Mouse (Mus musculus): Measurements from ENCODE around the gene Taar4. TPM values are rescaled to one million over a fixed set of nuclear protein-coding genes. Genes with fewer than 3 reads are reported as not detected.

Gene Taar4
- polyA plus RNA-seq, 1 experiment from 2014 or later: not detected

DNA sequence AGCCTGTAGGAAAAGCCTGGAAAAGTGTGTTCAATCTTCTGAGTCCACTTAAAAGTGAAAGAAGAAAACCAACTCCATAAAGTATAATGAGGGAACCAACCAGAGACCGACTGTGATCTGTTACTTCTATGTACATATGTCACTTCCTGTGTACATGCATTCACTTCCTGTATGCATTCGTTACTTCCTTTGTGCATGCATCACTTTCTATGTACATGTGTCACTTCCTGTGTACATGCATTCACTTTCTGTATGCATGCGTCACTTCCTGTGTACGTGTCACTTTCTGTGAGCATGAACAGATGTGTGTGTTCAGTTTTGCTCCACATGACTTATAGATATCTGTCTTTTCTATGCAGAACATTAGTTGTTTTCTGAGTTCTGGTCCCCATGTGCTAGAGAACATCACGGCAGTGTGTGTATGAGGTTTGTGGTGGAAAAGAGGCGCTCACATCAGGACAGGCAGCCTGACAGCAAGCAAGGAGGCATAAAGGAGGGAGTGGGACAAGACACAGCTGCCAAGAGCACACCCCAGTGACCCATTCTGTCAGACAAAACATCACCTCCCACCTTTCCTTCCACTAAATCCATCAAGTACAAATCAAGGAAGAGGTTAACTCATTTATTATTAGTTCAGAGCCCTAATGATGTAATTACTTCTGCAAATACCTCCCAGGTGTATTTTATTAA, 4.8 kb downstream of the Taar4 start:
- ATAC-seq: no peak
- H3K4me2 ChIP-seq: no peak overlapping the region
- no peaks in the 10 kb centered on the region for H3K36me3 ChIP-seq (ENCODE audit: poor library complexity, severe bottlenecking)

GRCm38 (mm10) chr10:23970656-23971165, 10.4 kb downstream of the Taar4 start, which contains the start of gene Taar5:
Gene Taar5, plus strand, starts transcription at chr10:23970706.
- H3K9ac ChIP-seq: no peak within 1 kb of the TSS
- H3K4me3 ChIP-seq: no peak within 1 kb of the TSS
- WGBS: 90% methylated on average over 11 of the region's 11 CpGs
- H3K4me1 ChIP-seq: no peaks in the 10 kb centered on the region
- H3K27ac ChIP-seq: no peak within 1 kb of the TSS
- no peaks in the 10 kb centered on the region for H3K36me3 ChIP-seq (ENCODE audit: poor library complexity, severe bottlenecking)
- no peaks in the 10 kb centered on the region for H3K9me3 ChIP-seq (replicated peaks)
- H3K27me3 ChIP-seq: no peaks in the 10 kb centered on the region
- ATAC-seq: no peak
- no peak within 1 kb of the TSS for H3K4me2 ChIP-seq

More for the DNA sequence above, 4.8 kb downstream of the Taar4 start:
- 94% methylated on average over 6 of the region's 6 CpGs for WGBS
- Histone ChIP-seq H3K9me3 (replicated peaks) (no peaks in the 10 kb centered on the region), H3K27ac (no peak overlapping the region), H3K4me1 (peaks cover 6% of the 10 kb centered on the region; the same call in 1 of the 2 replicates), H3K9ac (no peak overlapping the region), H3K27me3 (no peaks in the 10 kb centered on the region), H3K4me3 (no peak overlapping the region)

DNA sequence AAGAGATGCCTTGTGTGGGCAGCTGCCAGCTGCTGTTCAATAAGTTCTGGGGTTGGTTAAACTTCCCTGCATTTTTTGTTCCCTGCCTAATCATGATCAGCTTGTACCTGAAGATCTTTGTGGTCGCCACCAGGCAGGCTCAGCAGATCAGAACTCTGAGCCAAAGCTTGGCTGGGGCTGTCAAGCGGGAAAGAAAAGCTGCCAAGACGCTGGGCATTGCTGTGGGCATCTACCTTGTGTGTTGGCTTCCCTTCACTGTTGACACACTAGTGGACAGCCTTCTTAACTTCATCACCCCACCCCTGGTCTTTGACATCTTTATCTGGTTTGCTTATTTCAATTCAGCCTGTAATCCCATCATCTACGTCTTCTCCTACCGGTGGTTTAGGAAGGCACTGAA, 11.0 kb downstream of the Taar4 start:
- 88% methylated on average over 5 of the region's 5 CpGs for WGBS
- Histone ChIP-seq H3K27me3 (no peaks in the 10 kb centered on the region), H3K27ac (no peak overlapping the region), H3K4me3 (no peak overlapping the region), H3K36me3 (ENCODE audit: poor library complexity, severe bottlenecking) (no peaks in the 10 kb centered on the region), H3K4me1 (no peaks in the 10 kb centered on the region), H3K9ac (no peak overlapping the region), H3K9me3 (replicated peaks) (no peaks in the 10 kb centered on the region), H3K4me2 (no peak overlapping the region)
- ATAC-seq: no peak

DNA sequence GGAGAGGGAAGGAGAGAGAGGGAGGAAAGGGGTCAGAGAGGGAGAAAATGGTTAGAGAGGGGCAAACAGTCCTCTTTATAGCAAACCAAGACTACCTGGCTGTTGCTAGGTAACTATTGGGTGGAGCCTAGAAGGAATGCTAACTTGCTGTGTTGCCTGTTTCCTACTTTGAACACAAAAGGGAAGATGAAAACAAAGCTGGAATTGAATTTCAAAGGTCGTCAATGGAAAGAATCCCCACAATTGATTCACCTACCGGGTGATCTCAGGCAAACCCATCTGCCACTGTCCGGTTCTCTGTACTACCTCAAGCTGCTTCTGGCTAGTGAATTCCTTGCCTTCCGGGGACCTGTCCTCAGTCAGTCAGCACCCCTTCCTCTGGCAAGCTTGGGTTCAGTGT, 17.7 kb downstream of the Taar4 start:
- no peak overlapping the region for H3K9ac ChIP-seq
- H3K4me3 ChIP-seq: no peak overlapping the region
- no peak for ATAC-seq
- 44% methylated on average over 4 of the region's 4 CpGs for WGBS
- no peaks in the 10 kb centered on the region for H3K9me3 ChIP-seq (replicated peaks)
- H3K27ac ChIP-seq: no peak overlapping the region
- no peaks in the 10 kb centered on the region for H3K36me3 ChIP-seq (ENCODE audit: poor library complexity, severe bottlenecking)
- H3K4me1 ChIP-seq: no peaks in the 10 kb centered on the region
- H3K27me3 ChIP-seq: no peaks in the 10 kb centered on the region
- no peak overlapping the region for H3K4me2 ChIP-seq

GRCm38 (mm10) chr10:23978901-23979705, 18.8 kb downstream of the Taar4 start:
- WGBS: 44% methylated on average over 16 of the region's 16 CpGs
- no peak overlapping the region for H3K4me3 ChIP-seq
- H3K27me3 ChIP-seq: no peaks in the 10 kb centered on the region
- no peaks in the 10 kb centered on the region for H3K36me3 ChIP-seq (ENCODE audit: poor library complexity, severe bottlenecking)
- no peak overlapping the region for H3K4me2 ChIP-seq
- no peaks in the 10 kb centered on the region for H3K4me1 ChIP-seq
- no peak overlapping the region for H3K9ac ChIP-seq
- no peak overlapping the region for H3K27ac ChIP-seq
- peak; percentile 89 for ATAC-seq
- no peaks in the 10 kb centered on the region for H3K9me3 ChIP-seq (replicated peaks)

- no peaks in the 10 kb centered on the region for H3K36me3 ChIP-seq (ENCODE audit: poor library complexity, severe bottlenecking)
- no peaks in the 10 kb centered on the region for H3K27me3 ChIP-seq
- H3K9me3 ChIP-seq (replicated peaks): no peaks in the 10 kb centered on the region
- H3K27ac ChIP-seq: no peak within 1 kb of the TSS
- H3K4me3 ChIP-seq: no peak within 1 kb of the TSS
- H3K4me1 ChIP-seq: no peaks in the 10 kb centered on the region
- H3K9ac ChIP-seq: no peak within 1 kb of the TSS
- no peak within 1 kb of the TSS for H3K4me2 ChIP-seq
- no peak for ATAC-seq
- WGBS: 85% methylated on average over 8 of the region's 8 CpGs
Measured at GRCm38 (mm10) chr10:23985546-23985945, 25.3 kb downstream of the Taar4 start, which contains the start of gene Taar6. Gene Taar6, minus strand, starts transcription at chr10:23985646.

DNA sequence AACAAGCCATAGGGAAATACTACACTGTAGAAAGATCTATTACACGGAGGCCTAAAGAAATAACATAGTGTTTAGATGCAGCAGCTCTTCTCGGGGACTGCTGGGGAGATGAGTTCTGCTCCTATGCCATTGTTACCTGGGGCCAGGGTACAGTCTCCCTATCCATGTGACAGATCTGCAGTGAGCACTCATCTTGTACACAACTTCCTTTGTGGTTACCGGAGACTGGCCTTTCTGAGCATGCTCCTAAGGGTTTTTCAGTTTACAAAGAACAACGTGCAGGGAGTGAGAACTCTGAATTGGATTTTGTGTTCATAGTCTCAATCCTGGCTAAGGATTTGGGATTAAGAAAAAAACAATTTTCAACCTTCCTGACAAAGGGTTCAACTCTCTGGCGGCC, 26.1 kb downstream of the Taar4 start:
- no peaks in the 10 kb centered on the region for H3K9me3 ChIP-seq (replicated peaks)
- H3K4me3 ChIP-seq: no peak overlapping the region
- no peaks in the 10 kb centered on the region for H3K27me3 ChIP-seq
- no peaks in the 10 kb centered on the region for H3K36me3 ChIP-seq (ENCODE audit: poor library complexity, severe bottlenecking)
- H3K27ac ChIP-seq: no peak overlapping the region
- no peak overlapping the region for H3K4me2 ChIP-seq
- H3K4me1 ChIP-seq: no peaks in the 10 kb centered on the region
- WGBS: 78% methylated on average over 5 of the region's 5 CpGs
- no peak for ATAC-seq
- no peak overlapping the region for H3K9ac ChIP-seq

DNA sequence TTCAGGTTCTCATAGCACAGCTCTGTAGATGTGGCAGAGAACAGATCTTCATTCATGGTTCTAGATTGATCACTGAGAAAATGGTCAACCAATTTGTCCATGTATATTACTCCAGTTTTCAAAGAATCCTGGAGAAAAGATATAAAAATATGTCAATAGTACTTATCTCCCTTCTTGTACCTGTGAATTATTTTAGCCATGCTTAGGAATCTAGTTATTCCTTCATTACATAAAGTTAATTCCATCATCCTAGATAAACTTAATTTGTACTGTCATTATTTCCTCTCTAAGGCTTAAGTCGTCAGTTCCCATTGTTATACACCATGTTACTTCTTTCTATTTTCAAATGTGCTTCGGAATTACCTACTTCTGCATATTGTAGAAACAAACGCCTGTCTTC, 33.1 kb downstream of the Taar4 start, which contains the start of gene Taar7a:
Gene Taar7a (minus strand): TSS at position 101 of the 400 bp plus-strand sequence.
- H3K9ac ChIP-seq: no peak within 1 kb of the TSS
- H3K27me3 ChIP-seq: no peaks in the 10 kb centered on the region
- no peak within 1 kb of the TSS for H3K27ac ChIP-seq
- H3K4me1 ChIP-seq: no peaks in the 10 kb centered on the region
- ATAC-seq: no peak
- H3K9me3 ChIP-seq (replicated peaks): no peaks in the 10 kb centered on the region
- no peak within 1 kb of the TSS for H3K4me3 ChIP-seq
- H3K4me2 ChIP-seq: no peak within 1 kb of the TSS
- H3K36me3 ChIP-seq (ENCODE audit: poor library complexity, severe bottlenecking): no peaks in the 10 kb centered on the region
- 90% methylated on average over 3 of the region's 3 CpGs for WGBS

GRCm38 (mm10) chr10:23999639-24000038, 39.3 kb downstream of the Taar4 start, which contains the start of gene Taar7b:
Gene Taar7b, plus strand, starts transcription at chr10:23999939.
- Histone ChIP-seq H3K4me2 (no peak within 1 kb of the TSS), H3K4me3 (no peak within 1 kb of the TSS), H3K27me3 (no peaks in the 10 kb centered on the region), H3K36me3 (ENCODE audit: poor library complexity, severe bottlenecking) (no peaks in the 10 kb centered on the region), H3K9ac (no peak within 1 kb of the TSS), H3K4me1 (no peaks in the 10 kb centered on the region), H3K9me3 (replicated peaks) (no peaks in the 10 kb centered on the region), H3K27ac (no peak within 1 kb of the TSS)
- WGBS: 92% methylated on average over 1 of the region's 1 CpGs
- ATAC-seq: no peak

- 86% methylated on average over 1 of the region's 1 CpGs for WGBS
- Histone ChIP-seq H3K9ac (no peak overlapping the region), H3K4me3 (no peak overlapping the region), H3K9me3 (replicated peaks) (no peaks in the 10 kb centered on the region), H3K36me3 (ENCODE audit: poor library complexity, severe bottlenecking) (no peaks in the 10 kb centered on the region), H3K4me1 (no peaks in the 10 kb centered on the region), H3K4me2 (no peak overlapping the region), H3K27me3 (no peaks in the 10 kb centered on the region), H3K27ac (no peak overlapping the region)
- no peak for ATAC-seq
Measured at GRCm38 (mm10) chr10:24006442-24006841, 46.1 kb downstream of the Taar4 start.

GRCm38 (mm10) chr10:24007034-24007433, 46.7 kb downstream of the Taar4 start:
- Histone ChIP-seq H3K27ac (no peak overlapping the region), H3K4me2 (no peak overlapping the region), H3K4me1 (no peaks in the 10 kb centered on the region), H3K27me3 (no peaks in the 10 kb centered on the region), H3K9ac (no peak overlapping the region), H3K36me3 (ENCODE audit: poor library complexity, severe bottlenecking) (no peaks in the 10 kb centered on the region), H3K9me3 (replicated peaks) (no peaks in the 10 kb centered on the region), H3K4me3 (no peak overlapping the region)
- ATAC-seq: no peak
- 57% methylated on average over 2 of the region's 2 CpGs for WGBS

DNA sequence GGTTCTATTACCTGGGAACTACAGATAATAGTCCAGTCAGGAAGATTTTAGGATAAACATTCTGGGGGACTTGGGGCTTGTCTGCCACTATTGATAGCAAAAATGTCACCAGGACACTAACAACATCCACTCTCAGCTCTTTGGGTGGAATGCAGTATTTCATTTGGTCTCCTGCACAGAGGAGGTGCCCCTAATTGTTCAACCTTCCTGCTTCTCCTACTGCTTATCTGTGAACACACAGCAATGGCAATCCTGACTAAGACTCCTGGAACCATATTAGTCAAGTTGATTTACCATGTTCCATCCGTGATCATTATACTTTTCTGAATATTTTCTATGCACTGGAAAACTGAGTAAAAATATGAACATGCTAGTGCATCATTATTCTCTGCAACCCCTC, 47.8 kb downstream of the Taar4 start:
- H3K9ac ChIP-seq: no peak overlapping the region
- 91% methylated on average over 1 of the region's 1 CpGs for WGBS
- no peaks in the 10 kb centered on the region for H3K27me3 ChIP-seq
- no peak overlapping the region for H3K4me3 ChIP-seq
- no peaks in the 10 kb centered on the region for H3K4me1 ChIP-seq
- H3K36me3 ChIP-seq (ENCODE audit: poor library complexity, severe bottlenecking): no peaks in the 10 kb centered on the region
- H3K4me2 ChIP-seq: no peak overlapping the region
- H3K9me3 ChIP-seq (replicated peaks): no peaks in the 10 kb centered on the region
- ATAC-seq: no peak
- no peak overlapping the region for H3K27ac ChIP-seq

Data from forebrain, embryonic 13.5 days (tissue).